Mouse (Mus musculus) heart, postnatal 14 days (tissue): ENCODE results near the gene 9830107B12Rik. TPM values are rescaled to one million over a fixed set of nuclear protein-coding genes. Genes with fewer than 3 reads are reported as not detected.
"Not testable (repeated sequence)": the region's sequence is repeated elsewhere in the genome, so short reads cannot be mapped to it uniquely, and the experiment has no call there.

Experiments
- DNase-seq, 2 experiments: peaks; one replicate each; pipeline ENCODE4 v3.0.0; 2021 to 2022
- intact Hi-C: fragments of 180-260 bp; cut with DNase I; formaldehyde crosslinking; loops from one replicate; pipeline ENCODE4 v1.15.1; 2025
- long read RNA-seq, 2 experiments: library from polyadenylated mRNA; stranded (forward); transcript quantifications; one replicate each; pipeline ENCODE4 v2.0.0; 2021
- total RNA-seq, 2 experiments: library from RNA; stranded (reverse); gene quantifications; 2 replicates each; pipeline ENCODE4 v1.2.3; 2021

9830107B12Rik gene
- total RNA-seq: not detected
- long read RNA-seq, experiment 1, partial matches to known transcripts: 0 of 1 reads
- long read RNA-seq, experiment 1, other reads (novel, unspliced or antisense): 0 of 1 reads
- long read RNA-seq, experiment 2, partial matches to known transcripts: 0 of 1 reads
- long read RNA-seq, experiment 2, other reads (novel, unspliced or antisense): 0 of 1 reads

GRCm38 (mm10) chr17:48146120-48146519 is at the start of gene 9830107B12Rik:
9830107B12Rik (minus strand) TSS chr17:48146268.
- intact Hi-C loops: loop anchor here (10.0 kb wide), 1 partner anchor 169 kb away; the partner anchor contains the start of gene B430306N03Rik
- no peak for DNase-seq

GRCm38 (mm10) chr17:48192366-48192765 is 46.3 kb upstream of the 9830107B12Rik start:
- intact Hi-C loops: no loop called here
- DNase-seq: no peak

GRCm38 (mm10) chr17:48185252-48185651 is 39.2 kb upstream of the 9830107B12Rik start:
- intact Hi-C loops: no loop called here
- DNase-seq: no peak

- intact Hi-C loops, DNase-seq: not testable (repeated sequence)
These were observed 21.0 kb upstream of the 9830107B12Rik start, which contains the start of gene A530064D06Rik for GRCm38 (mm10) chr17:48167103-48167502. A530064D06Rik (minus strand) TSS chr17:48167275.

GRCm38 (mm10) chr17:48157382-48158076 is 11.5 kb upstream of the 9830107B12Rik start:
- intact Hi-C loops: loop anchor here (2.0 kb wide), 1 partner anchor 23 kb away; no protein-coding TSS in a partner anchor
- no peak for DNase-seq

GRCm38 (mm10) chr17:48132810-48133209 is 13.3 kb downstream of the 9830107B12Rik start:
- no peak for DNase-seq
- intact Hi-C loops: no loop called here

GRCm38 (mm10) chr17:48120456-48120855 is 25.6 kb downstream of the 9830107B12Rik start:
- intact Hi-C loops: no loop called here
- DNase-seq: no peak

- peak; percentile 75 to 87 for DNase-seq
- intact Hi-C loops: loop anchor here (10.0 kb wide), 1 partner anchor 215 kb away; no protein-coding TSS in a partner anchor
These were observed 26.4 kb downstream of the 9830107B12Rik start for GRCm38 (mm10) chr17:48119656-48120055.

- intact Hi-C loops: loop anchor here (10.0 kb wide), 1 partner anchor 216 kb away; no protein-coding TSS in a partner anchor
- DNase-seq: no peak
These were observed 27.5 kb downstream of the 9830107B12Rik start for GRCm38 (mm10) chr17:48118570-48118969.

- intact Hi-C loops: loop anchor here (10.0 kb wide), 1 partner anchor 224 kb away; no protein-coding TSS in a partner anchor
- DNase-seq: peak in 1 of 2 experiments; percentile 54
These were observed 35.4 kb downstream of the 9830107B12Rik start for GRCm38 (mm10) chr17:48110547-48111287.

GRCm38 (mm10) chr17:48108520-48108919 is 37.5 kb downstream of the 9830107B12Rik start:
- intact Hi-C loops: no loop called here
- no peak for DNase-seq

GRCm38 (mm10) chr17:48107862-48108261 is 38.2 kb downstream of the 9830107B12Rik start:
- DNase-seq: no peak
- intact Hi-C loops: no loop called here

- DNase-seq: no peak
- intact Hi-C loops: no loop called here
These were observed 38.7 kb downstream of the 9830107B12Rik start for GRCm38 (mm10) chr17:48107333-48107732.

GRCm38 (mm10) chr17:48100441-48101417 is 45.3 kb downstream of the 9830107B12Rik start:
- peak; percentile 83 to 90 for DNase-seq
- intact Hi-C loops: loop anchor here (1.0 to 2.0 kb wide), 2 partner anchors 227 to 308 kb away; no protein-coding TSS in a partner anchor

- intact Hi-C loops: no loop called here
- no peak for DNase-seq
These were observed 46.8 kb downstream of the 9830107B12Rik start for GRCm38 (mm10) chr17:48099312-48099711.

- no peak for DNase-seq
- intact Hi-C loops: no loop called here
These were observed 47.6 kb downstream of the 9830107B12Rik start for GRCm38 (mm10) chr17:48098528-48098890.

GRCm38 (mm10) chr17:48097743-48098527 is 48.1 kb downstream of the 9830107B12Rik start:
- intact Hi-C loops: no loop called here

GRCm38 (mm10) chr17:48097011-48097742 is 48.9 kb downstream of the 9830107B12Rik start:
- peak; percentile 46 to 55 for DNase-seq
- intact Hi-C loops: no loop called here

More at GRCm38 (mm10) chr17:48097743-48098527, 48.1 kb downstream of the 9830107B12Rik start:
- DNase-seq: no peak
